Mouse (Mus musculus): ENCODE results near the gene Osgin1. TPM values are rescaled to one million over a fixed set of nuclear protein-coding genes. Genes with fewer than 3 reads are reported as not detected.

The Osgin1 gene
- polyA plus RNA-seq (2012; fragmentation: generic; extraction: Trizol) = 14.3 TPM

DNA sequence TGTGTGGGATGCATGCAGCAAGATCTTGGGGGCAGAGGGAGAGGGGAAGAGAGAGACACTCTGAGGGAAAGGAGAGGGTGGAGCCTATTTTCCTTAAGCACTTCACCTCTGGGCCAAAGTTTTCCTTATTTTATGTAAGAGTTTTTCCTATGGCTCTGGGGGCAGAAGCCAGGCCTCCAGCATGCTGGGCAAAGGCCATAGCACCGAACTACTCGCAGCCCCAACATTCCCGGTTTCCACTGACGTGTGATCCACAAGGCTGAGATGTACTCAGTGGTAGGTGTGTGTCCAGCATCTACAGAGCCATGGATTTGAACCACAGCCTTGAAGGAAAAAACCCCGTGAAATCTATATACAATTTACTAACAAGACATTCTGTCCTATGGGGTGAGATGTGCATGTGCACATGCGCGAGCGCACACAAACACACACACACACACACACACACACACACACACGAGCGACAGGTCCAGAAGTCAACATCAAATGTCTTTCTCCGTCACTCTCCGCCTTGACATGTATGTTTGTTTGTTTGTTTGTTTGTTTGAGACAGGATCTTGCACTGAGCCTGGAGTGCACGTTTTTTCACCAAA, at the start of gene Osgin1:
TSS of gene Osgin1 (plus strand) at position 543 of the 593 bp plus-strand sequence.
- no peak for TF ChIP-seq E2F4 (IDR thresholded peaks at IDR 0.05; ENCODE audit: insufficient read depth)
- TF ChIP-seq REST (IDR thresholded peaks at IDR 0.05; ENCODE audit: insufficient read depth, insufficient read length) = no peak
- TF ChIP-seq TCF3 (IDR thresholded peaks at IDR 0.05; ENCODE audit: insufficient read length, low read depth) = no peak
- no peak for TF ChIP-seq MAX (IDR thresholded peaks at IDR 0.05; ENCODE audit: low read depth)
- no peak for TF ChIP-seq CEBPB (IDR thresholded peaks at IDR 0.05; ENCODE audit: insufficient read depth, poor library complexity, severe bottlenecking)
- TF ChIP-seq POLR2A (IDR thresholded peaks at IDR 0.05; ENCODE audit: insufficient read length, low read depth) = no peak
- no peak for TF ChIP-seq USF1 (IDR thresholded peaks at IDR 0.05; ENCODE audit: low read depth)
- no peak for TF ChIP-seq MYOD1 (IDR thresholded peaks at IDR 0.05; ENCODE audit: control insufficient read depth in 1 of 3, insufficient read length in 2 of 3, low read depth in 2 of 3)
- no peak for TF ChIP-seq TCF12 (IDR thresholded peaks at IDR 0.05; ENCODE audit: insufficient read depth, poor library complexity, severe bottlenecking)
- TF ChIP-seq MYOG (IDR thresholded peaks at IDR 0.05; ENCODE audit: control insufficient read depth in 1 of 3, insufficient read depth in 1 of 3, insufficient read length in 2 of 3, low read depth in 2 of 3) = no peak
- TF ChIP-seq POLR2AphosphoS2 (IDR thresholded peaks at IDR 0.05; ENCODE audit: insufficient read length, low read depth) = no peak
- no peak for TF ChIP-seq SRF (IDR thresholded peaks at IDR 0.05; ENCODE audit: control insufficient read depth, insufficient read length, low read depth)
- Histone ChIP-seq H3K4me3 (no peak within 1 kb of the TSS), H3ac (ENCODE audit: control insufficient read depth, insufficient read length) (no peak within 1 kb of the TSS), H3K36me3 (ENCODE audit: control insufficient read depth, insufficient read depth) (no peaks in the 10 kb centered on the region), H3K79me2 (ENCODE audit: control insufficient read depth, insufficient read depth) (peaks cover 17% of the 10 kb centered on the region), H3K4me2 (ENCODE audit: low read depth) (no peak within 1 kb of the TSS), H3K27me3 (ENCODE audit: control insufficient read depth, insufficient read depth, insufficient read length) (no peaks in the 10 kb centered on the region)

DNA sequence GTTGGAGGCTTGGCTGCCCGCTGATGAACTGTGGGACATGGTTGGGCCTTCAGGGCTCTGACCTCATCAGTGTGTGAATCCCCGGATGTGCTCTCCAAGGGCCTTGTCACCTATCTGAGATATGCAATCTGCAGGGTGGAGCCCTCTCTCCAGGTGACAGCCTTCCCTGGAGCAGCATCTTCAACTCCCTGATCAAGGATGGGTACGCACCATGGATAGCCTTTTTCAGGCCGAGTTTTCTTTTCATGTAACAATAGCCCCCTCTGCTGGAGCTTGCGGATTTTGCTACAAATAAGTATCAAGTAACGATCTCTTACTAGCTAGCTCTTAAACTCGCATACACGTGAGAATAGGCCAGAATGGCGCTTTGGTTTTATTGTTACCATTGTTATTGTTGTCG, 49.4 kb upstream of the Osgin1 start:
- Histone ChIP-seq H3K4me3 (no peak overlapping the region), H3ac (ENCODE audit: control insufficient read depth, insufficient read length) (no peak overlapping the region), H3K4me2 (ENCODE audit: low read depth) (no peak overlapping the region), H3K79me2 (ENCODE audit: control insufficient read depth, insufficient read depth) (no peaks in the 10 kb centered on the region), H3K36me3 (ENCODE audit: control insufficient read depth, insufficient read depth) (no peaks in the 10 kb centered on the region), H3K27me3 (ENCODE audit: control insufficient read depth, insufficient read depth, insufficient read length) (peaks cover 32% of the 10 kb centered on the region)
- no peak for TF ChIP-seq POLR2AphosphoS2 (IDR thresholded peaks at IDR 0.05; ENCODE audit: insufficient read length, low read depth)
- no peak for TF ChIP-seq USF1 (IDR thresholded peaks at IDR 0.05; ENCODE audit: low read depth)
- no peak for TF ChIP-seq MAX (IDR thresholded peaks at IDR 0.05; ENCODE audit: low read depth)
- TF ChIP-seq POLR2A (IDR thresholded peaks at IDR 0.05; ENCODE audit: insufficient read length, low read depth) = no peak
- no peak for TF ChIP-seq SRF (IDR thresholded peaks at IDR 0.05; ENCODE audit: control insufficient read depth, insufficient read length, low read depth)
- no peak for TF ChIP-seq TCF12 (IDR thresholded peaks at IDR 0.05; ENCODE audit: insufficient read depth, poor library complexity, severe bottlenecking)
- TF ChIP-seq REST (IDR thresholded peaks at IDR 0.05; ENCODE audit: insufficient read depth, insufficient read length) = no peak
- no peak for TF ChIP-seq MYOD1 (IDR thresholded peaks at IDR 0.05; ENCODE audit: control insufficient read depth in 1 of 3, insufficient read length in 2 of 3, low read depth in 2 of 3)
- TF ChIP-seq MYOG (IDR thresholded peaks at IDR 0.05; ENCODE audit: control insufficient read depth in 1 of 3, insufficient read depth in 1 of 3, insufficient read length in 2 of 3, low read depth in 2 of 3) = no peak
- TF ChIP-seq E2F4 (IDR thresholded peaks at IDR 0.05; ENCODE audit: insufficient read depth) = no peak
- TF ChIP-seq TCF3 (IDR thresholded peaks at IDR 0.05; ENCODE audit: insufficient read length, low read depth) = no peak
- TF ChIP-seq CEBPB (IDR thresholded peaks at IDR 0.05; ENCODE audit: insufficient read depth, poor library complexity, severe bottlenecking) = no peak

DNA sequence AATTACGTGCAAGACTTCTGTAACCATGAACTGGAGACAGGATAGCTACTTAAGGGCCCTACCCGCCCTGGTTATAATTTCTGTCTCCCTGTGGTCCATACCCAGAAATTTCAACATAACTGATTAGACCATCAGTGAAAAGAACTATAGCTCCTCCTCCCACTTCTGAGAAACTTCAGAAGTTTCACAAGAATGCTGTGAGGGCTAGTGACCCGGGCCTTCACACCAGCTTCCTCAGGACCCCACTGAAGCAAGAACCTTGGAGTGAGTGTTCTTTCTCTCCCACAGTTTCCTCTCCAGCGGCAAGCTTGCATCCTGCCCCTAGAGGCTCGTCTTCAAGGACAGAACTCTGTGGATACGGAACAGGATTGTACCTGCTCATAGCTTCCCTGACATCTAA, 48.1 kb upstream of the Osgin1 start:
- TF ChIP-seq MYOD1 (IDR thresholded peaks at IDR 0.05; ENCODE audit: control insufficient read depth in 1 of 3, insufficient read length in 2 of 3, low read depth in 2 of 3) = no peak
- no peak for TF ChIP-seq REST (IDR thresholded peaks at IDR 0.05; ENCODE audit: insufficient read depth, insufficient read length)
- no peak for TF ChIP-seq POLR2AphosphoS2 (IDR thresholded peaks at IDR 0.05; ENCODE audit: insufficient read length, low read depth)
- no peak for TF ChIP-seq MAX (IDR thresholded peaks at IDR 0.05; ENCODE audit: low read depth)
- no peak for TF ChIP-seq TCF3 (IDR thresholded peaks at IDR 0.05; ENCODE audit: insufficient read length, low read depth)
- TF ChIP-seq SRF (IDR thresholded peaks at IDR 0.05; ENCODE audit: control insufficient read depth, insufficient read length, low read depth) = no peak
- no peak for TF ChIP-seq CEBPB (IDR thresholded peaks at IDR 0.05; ENCODE audit: insufficient read depth, poor library complexity, severe bottlenecking)
- TF ChIP-seq POLR2A (IDR thresholded peaks at IDR 0.05; ENCODE audit: insufficient read length, low read depth) = no peak
- no peak for TF ChIP-seq MYOG (IDR thresholded peaks at IDR 0.05; ENCODE audit: control insufficient read depth in 1 of 3, insufficient read depth in 1 of 3, insufficient read length in 2 of 3, low read depth in 2 of 3)
- no peak for TF ChIP-seq TCF12 (IDR thresholded peaks at IDR 0.05; ENCODE audit: insufficient read depth, poor library complexity, severe bottlenecking)
- TF ChIP-seq E2F4 (IDR thresholded peaks at IDR 0.05; ENCODE audit: insufficient read depth) = no peak
- TF ChIP-seq USF1 (IDR thresholded peaks at IDR 0.05; ENCODE audit: low read depth) = no peak
- no peak overlapping the region for H3K4me3 ChIP-seq
- H3ac ChIP-seq (ENCODE audit: control insufficient read depth, insufficient read length) = no peak overlapping the region
- H3K36me3 ChIP-seq (ENCODE audit: control insufficient read depth, insufficient read depth) = no peaks in the 10 kb centered on the region
- no peaks in the 10 kb centered on the region for H3K79me2 ChIP-seq (ENCODE audit: control insufficient read depth, insufficient read depth)
- H3K27me3 ChIP-seq (ENCODE audit: control insufficient read depth, insufficient read depth, insufficient read length) = peaks cover 32% of the 10 kb centered on the region
- H3K4me2 ChIP-seq (ENCODE audit: low read depth) = no peak overlapping the region

DNA sequence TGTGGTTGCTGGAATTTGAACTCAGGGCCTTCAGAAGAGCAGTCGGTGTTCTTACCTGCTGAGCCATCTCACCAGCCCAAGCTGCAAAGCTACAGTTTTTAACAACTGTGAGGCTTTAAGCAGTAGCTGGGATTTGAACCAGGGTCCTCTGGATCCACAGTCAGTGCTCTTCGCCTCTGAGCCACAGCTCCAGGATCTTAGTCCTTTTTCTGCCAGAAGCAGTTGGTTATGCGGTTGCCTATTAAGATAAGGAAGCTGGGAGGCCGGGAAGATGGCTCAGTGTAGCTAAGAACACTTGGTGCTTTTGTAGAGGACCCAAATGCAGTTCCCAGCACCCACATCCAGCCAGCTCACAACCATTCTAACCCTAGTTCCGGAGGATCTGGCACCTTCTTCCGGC, 46.9 kb upstream of the Osgin1 start:
- H3K27me3 ChIP-seq (ENCODE audit: control insufficient read depth, insufficient read depth, insufficient read length) = peaks cover 32% of the 10 kb centered on the region
- no peaks in the 10 kb centered on the region for H3K79me2 ChIP-seq (ENCODE audit: control insufficient read depth, insufficient read depth)
- H3ac ChIP-seq (ENCODE audit: control insufficient read depth, insufficient read length) = no peak overlapping the region
- no peak overlapping the region for H3K4me2 ChIP-seq (ENCODE audit: low read depth)
- H3K4me3 ChIP-seq = no peak overlapping the region
- TF ChIP-seq USF1 (IDR thresholded peaks at IDR 0.05; ENCODE audit: low read depth) = no peak
- TF ChIP-seq MAX (IDR thresholded peaks at IDR 0.05; ENCODE audit: low read depth) = no peak
- no peak for TF ChIP-seq REST (IDR thresholded peaks at IDR 0.05; ENCODE audit: insufficient read depth, insufficient read length)
- no peak for TF ChIP-seq TCF3 (IDR thresholded peaks at IDR 0.05; ENCODE audit: insufficient read length, low read depth)
- TF ChIP-seq MYOG (IDR thresholded peaks at IDR 0.05; ENCODE audit: control insufficient read depth in 1 of 3, insufficient read depth in 1 of 3, insufficient read length in 2 of 3, low read depth in 2 of 3) = no peak
- TF ChIP-seq CEBPB (IDR thresholded peaks at IDR 0.05; ENCODE audit: insufficient read depth, poor library complexity, severe bottlenecking) = no peak
- no peak for TF ChIP-seq TCF12 (IDR thresholded peaks at IDR 0.05; ENCODE audit: insufficient read depth, poor library complexity, severe bottlenecking)
- no peak for TF ChIP-seq MYOD1 (IDR thresholded peaks at IDR 0.05; ENCODE audit: control insufficient read depth in 1 of 3, insufficient read length in 2 of 3, low read depth in 2 of 3)
- no peak for TF ChIP-seq POLR2AphosphoS2 (IDR thresholded peaks at IDR 0.05; ENCODE audit: insufficient read length, low read depth)
- TF ChIP-seq POLR2A (IDR thresholded peaks at IDR 0.05; ENCODE audit: insufficient read length, low read depth) = no peak
- no peaks in the 10 kb centered on the region for H3K36me3 ChIP-seq (ENCODE audit: control insufficient read depth, insufficient read depth)
